Mouse (Mus musculus) c-Kit-positive CD71-positive TER-119-positive erythroid progenitor cells, embryonic 14.5 days (primary cell): ENCODE data around the gene Ccdc124.
A peak's percentile ranks its signal among the peaks of the same experiment; 100 is the strongest.
"Not testable (repeated sequence)": the region's sequence is repeated elsewhere in the genome, so short reads cannot be mapped to it uniquely, and the experiment has no call there.

Experiments
- DNase-seq: peaks from one replicate; pipeline ENCODE4 v3.0.0-alpha.2; 2013; ENCODE audit warnings: low spot score

The Ccdc124 gene

DNA sequence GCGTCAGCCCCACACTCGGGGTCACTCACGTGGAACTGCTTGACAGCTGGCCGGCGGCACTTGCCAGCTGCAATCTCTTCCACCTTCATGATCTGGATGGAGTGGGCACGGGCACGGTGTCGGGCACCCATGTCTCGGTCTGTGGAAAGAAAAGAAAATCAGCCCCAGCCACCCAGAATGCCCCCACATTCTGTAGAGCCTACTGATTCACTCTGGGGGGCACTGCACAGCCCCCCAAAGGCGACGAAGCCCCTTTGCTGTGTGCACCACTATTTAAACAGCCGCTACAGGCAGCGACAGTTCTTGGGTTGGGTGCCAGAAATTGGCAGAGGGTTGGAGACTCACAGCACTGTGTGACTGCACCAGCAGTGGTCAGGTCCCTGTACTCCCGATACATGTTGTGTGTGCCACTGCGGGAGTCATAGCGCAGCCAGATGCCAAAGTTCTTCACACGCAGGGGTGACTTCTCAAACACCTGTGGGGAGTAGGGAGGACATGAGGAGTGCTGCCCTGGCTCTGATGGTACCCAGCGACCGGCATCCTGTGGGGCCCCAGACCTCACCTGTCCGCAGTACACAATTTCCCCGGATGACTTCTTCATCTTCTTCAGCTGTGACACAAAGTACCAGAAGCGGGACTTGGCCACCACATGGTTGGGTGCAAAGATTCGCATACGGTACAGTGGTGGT is 22.0 kb upstream of the Ccdc124 start:
- DNase-seq: not testable (repeated sequence)

DNA sequence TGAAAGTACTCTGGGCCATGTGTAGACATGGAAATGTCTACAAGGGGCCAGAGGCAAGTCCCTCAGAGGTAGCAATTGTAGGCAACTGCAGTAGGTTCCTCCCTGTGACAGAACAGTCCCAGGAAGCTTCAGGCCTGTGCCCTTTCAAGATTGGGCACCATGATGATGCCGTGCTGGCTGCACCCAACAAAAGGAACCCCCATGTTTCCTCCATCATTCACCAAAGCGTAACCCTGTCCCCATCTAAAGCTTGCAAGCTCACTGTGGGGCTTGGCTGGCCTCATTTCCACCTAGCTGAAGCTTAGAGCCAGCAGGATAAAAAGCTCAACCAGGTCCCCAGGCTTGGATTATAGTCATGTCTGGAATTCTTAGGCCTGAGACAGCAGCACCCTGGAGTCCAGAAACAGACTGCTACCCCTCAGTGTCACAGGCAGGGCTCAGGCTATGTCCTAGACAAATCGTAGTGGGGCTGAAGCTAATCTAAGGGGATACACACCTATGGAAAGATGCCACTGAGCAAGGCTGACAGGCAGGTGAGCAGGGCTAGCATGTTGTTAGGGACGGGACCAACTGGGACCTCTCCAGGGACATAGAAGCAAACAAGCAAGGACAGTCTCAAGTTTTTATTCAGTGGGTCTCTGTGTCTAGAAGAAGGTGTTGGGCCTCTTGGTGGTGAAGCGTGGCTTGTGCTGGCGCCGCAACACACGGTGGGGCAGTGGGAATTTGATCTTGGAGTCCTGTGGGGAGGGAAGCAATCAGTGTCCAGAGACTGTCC is 21.2 kb upstream of the Ccdc124 start:
- DNase-seq: no peak

DNA sequence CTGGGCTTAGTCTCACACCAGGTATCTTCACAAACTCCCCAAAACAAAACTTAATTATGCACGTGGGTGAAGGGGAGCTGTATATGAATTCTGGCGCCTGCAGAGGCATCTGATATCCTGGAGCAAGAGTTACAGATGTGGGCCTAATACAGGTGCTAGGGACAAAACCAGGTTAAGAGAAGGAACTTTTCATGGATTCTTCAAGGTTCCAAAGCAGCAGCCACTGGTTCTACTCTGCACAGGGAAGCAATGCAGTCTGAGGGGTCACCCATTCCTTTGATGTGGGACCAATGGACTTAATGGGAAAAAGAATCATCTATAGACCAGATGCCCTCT is 20.6 kb upstream of the Ccdc124 start:
- DNase-seq: no peak

DNA sequence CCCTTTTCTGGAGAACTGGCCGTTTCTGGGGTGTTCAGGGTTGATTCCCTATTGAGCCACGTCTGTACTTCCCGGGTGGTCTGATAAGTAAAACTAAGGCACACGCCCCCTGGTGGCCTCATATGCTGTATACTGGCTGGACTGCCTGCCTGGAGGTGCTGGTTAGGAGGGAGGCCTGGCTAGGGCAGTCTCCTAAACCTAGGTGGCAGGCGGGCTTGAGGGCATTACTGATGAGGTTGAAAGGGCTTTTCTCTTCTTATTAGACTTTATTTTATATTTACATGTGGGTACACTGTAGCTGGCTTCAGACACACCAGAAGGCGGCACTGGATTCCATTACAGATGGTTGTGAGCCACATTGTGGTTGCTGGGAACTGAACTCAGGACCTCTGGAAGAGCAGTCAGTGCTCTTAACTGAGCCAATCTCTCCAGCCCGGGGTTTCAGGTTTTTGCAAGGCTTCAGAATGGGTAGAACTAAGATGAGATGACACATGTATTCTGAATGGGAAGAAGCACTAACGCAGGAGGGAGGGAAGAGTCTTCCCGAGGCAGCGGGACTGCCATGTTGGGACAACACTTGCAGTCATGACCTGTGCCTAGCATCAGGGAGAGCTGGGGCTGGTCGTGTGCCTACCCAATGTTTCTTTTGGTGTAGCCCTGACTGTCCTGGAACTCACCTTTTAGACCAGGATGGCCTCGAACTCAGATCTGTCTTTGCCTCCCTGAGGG is 20.1 kb upstream of the Ccdc124 start:
- DNase-seq: peak; percentile 86

DNA sequence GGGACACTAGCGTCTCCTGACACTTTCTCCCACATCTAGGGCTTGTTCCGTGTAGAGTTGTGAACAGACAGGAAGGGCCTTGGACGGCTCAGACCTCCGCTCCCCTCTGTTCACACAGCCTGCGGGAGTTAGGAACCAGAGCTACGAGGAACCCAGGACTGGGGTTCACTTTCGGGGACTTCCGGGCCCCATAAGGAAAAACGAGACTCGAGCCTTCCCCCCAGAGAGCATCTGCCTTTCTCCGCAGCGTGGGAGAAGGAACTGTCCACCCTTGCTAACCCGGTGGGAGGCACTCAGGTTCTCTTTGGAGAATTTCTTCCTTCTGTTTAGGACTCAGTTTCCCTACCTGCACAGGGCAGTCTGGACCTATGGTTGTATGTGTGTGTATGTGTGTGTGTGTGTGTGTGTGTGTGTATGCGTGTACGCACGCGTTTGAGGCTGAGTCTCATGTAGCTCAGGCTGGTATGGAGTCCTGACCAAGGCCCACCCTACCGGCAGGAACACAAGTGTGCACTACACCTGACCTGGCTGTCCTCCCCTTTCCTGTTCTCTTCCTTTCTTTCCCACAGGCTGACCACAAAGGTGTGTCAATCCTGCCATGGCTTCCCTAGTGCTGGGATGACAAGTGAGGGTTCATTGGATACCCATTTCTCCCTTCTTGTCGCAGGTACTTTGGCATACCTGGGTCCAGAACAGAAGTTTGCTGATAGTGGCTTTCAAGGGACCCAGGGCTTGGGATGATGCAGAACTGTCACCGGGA is 19.3 kb upstream of the Ccdc124 start:
- no peak for DNase-seq

DNA sequence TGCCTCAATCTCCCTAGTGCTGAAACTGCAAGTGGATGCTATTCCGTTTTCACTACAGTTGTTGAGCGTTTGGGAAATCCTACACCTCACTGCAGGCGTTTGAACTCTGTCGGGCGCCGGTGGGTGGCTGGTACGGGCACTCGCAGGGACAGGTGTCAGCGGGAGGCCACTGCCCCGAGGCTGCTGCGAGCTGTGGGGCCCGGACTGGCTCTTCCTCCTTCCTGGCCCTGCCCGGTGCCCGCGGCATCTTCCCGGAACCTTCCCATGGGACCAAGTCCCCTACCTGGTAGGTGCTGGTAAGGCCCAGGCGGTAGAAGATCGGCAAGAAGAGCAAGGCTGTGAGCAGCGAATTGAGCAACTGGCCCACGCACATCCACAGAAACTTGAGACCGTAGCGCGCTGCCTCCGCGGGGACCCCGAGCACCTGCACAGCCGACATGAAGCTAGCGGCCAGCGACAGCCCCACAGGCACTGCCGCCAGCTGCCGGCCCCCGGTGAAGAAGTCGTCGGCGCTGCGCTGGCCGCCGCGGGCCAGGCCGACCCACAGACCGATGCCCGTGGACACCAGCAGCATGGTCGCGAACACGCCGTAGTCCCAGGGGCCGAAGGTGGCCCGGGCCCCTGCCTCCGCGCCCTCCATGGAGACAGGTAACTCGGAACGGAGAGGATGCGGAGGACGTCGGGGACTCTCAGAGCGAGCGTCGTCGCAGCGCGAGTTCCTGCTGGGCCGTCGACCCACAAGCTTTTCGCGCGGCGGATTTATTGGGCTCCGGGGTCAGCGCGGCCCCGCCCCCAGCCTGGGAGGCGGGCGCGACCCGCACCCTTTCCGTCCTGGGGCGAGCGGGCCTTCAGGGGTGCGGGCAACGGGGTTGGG is 18.5 kb upstream of the Ccdc124 start, which contains the start of gene Slc5a5:
Gene Slc5a5, minus strand, starts transcription at position 736 of the 874 bp plus-strand sequence.
- DNase-seq: no peak

DNA sequence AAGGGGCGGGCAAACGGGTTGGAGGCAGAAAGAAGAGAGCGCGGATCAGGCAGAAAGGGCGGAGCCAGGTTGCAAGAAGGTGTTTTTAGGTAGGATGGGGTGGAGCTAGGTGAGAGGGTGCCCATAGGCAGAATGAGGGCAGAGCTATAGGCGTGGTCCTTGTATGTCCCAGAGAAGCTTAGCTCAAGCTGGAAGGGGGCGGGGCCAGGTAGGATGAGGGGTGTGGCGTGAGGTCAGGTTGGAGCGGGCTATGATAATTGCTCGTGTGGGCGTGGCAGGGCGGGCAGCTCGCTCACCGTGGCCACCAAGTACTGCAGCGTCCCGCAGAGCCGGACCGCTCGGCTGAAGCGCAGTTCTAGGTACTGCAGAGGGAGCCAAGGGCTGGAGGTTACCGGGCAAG is 17.6 kb upstream of the Ccdc124 start:
- DNase-seq: no peak

DNA sequence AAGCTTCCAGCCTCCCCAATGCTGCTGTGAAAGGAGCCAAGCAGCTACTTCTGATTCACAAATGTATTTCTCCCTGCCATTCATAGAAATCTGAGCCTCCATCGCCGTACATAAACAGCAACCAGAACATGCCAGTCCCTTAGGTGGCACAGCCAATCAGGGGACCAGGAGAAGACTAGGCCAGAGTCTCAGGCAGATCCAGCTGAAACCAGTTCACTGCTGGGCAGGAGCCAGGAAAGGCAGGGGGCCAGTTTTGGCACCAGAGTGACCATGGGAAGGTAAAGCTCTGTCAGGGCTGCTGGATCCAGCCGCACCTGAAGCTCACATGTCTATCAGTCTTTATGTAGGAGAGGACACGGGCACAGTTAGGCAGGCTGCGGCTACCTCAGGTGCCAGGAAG is 16.9 kb upstream of the Ccdc124 start:
- DNase-seq: no peak

DNA sequence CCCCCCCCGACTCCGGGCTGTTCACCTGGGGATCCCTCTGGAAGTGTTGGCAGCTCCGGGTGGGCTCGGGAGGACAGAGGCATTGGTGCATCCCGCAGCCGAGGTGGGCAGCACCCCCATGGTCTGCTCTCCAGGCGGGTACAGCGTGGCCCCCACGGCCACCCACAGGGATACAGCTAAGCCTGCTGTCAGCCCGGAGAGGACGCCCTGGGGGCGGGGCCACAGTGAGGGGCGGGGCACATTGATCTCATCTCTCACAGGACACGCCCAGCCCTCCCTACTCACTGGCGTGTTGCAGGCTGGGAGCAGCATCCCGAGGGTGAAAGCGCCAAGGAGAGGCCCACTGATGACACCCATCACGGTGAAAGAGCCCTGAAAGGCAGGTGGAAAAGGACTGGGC is 13.9 kb upstream of the Ccdc124 start:
- no peak for DNase-seq

DNA sequence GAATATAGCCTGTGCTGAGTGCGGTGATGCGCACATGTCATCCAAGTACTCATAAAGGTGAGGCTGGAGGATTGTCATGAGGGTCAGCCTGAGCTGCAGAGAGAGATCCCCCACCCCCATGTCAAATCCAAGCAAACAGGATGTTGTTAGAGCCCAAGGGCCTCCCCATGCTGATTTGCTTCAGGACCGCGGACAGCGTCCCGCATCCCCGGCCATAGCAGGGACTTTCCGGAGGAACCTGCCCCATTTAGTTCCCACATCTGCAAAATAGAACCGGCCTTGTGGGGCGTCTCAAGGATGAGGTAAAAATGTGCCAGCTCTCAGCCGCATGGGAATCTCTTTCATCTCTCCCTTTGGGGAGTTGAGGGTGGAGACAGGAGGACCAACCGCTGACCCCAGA is 11.9 kb upstream of the Ccdc124 start:
- no peak for DNase-seq

DNA sequence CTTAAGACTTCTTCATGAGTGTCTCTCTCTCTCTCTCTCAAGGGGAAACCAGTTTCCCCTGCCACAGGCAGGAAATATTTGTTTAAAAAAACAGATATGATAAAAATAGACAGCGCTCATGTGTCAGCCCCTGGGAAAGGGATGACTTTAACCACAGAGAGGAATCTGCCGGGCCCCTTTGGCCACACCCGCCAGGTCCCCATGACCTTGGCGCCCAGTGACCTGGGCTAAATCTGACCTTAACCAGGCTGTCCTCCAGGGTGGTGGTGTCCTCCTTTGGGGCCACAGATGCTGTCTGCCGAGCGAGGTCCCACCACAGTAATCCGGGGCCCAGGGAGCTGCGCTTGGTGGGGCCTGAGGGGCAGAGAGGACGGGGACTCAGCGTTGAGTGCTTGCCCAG is 10.9 kb upstream of the Ccdc124 start:
- DNase-seq: no peak

DNA sequence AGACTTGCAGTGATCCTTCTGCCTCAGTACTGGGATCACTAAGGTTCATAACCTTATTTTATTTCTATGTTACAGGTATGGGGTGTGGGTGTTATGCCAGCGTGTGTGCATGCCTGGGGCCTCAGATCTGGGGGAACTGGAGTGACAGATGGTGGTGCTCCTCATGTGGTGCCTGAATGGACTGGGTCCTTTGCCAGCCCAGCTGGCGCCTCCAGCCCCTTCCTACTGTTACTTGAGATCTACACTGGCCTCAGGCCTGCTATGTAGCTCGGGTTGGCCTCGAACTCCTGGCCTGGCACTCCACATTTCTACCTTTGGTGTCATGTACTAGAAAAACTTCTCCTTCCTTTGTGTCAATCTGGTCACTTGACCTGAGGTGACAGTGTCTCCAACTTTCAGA is 10.5 kb upstream of the Ccdc124 start:
- DNase-seq: no peak

DNA sequence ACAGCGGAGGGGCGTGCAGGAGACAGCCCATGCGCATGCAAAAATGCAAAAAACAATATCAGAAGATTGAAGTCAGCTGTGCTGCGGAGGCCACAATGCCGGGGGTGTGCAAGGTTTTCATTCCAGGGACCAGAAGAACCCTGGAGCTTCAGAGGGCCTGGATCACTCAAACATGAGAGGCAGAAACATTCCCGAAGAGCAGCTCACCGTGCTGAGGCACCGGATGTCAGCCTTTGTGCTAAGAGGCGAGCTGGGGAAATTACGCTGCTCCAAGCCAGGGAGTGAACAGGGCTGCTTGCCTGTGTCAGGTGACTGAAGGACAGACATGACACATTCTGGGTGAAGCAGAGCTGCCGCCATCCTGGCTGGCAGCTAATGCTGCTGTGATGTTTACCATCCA is 6.8 kb upstream of the Ccdc124 start:
- DNase-seq: no peak

DNA sequence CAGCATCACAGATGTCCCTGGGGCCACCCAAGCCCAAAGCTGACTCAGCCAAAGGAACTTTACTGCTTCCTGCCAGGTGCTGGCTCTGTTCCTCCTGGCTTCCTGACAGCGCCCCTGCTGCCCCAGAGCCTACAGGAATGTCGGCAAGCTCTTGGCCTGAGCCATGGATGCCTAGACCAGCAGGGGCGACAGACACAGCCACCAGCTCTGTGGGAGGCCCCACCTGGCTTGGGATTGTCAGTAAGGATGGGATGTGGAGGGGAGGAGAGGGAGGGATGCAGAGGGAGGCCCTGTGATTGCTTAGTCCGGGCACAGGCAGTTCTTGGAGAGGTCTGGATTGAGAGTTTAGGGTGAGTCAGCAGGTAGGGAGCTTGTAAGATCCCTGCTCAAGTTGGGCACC is 6.4 kb upstream of the Ccdc124 start:
- no peak for DNase-seq

DNA sequence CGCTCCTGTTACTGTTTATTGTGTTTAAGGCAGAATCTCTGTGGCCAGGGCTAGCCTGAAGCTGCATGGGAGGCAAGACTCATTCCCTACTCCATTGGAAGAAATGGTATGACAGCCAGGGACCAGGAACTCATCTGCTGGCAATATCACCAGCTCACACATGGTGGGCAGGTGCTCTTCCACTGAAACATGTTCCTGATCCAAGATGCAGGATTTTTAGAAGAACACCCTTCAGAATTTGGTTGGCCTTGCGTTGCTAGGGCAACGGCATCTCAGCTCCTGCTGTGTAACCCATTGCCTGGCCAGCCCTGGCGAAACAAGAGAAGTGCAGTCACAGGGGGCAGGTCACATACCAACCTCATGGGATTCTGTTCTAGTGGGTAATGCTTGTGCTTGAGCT is 5.8 kb upstream of the Ccdc124 start:
- no peak for DNase-seq

DNA sequence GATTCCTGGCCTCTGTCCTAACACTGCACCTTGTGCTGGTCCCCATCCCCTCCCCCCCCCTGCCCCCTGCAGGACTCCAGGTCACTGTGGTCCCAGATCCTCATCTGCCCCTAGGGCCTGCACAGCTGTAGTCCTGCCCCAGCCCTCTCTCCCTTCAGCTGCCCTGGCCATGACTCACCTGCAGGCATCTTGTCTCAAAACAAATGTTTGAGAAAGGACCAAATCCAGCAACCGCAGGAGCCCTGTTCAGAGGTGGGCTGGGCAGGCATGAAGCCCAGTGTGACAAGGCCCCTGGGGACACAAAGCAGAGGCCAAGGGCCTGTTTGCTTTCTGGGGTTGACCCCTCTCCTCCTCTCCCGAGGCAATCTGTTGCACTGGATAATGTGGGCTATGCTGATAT is 4.4 kb upstream of the Ccdc124 start:
- DNase-seq: no peak

DNA sequence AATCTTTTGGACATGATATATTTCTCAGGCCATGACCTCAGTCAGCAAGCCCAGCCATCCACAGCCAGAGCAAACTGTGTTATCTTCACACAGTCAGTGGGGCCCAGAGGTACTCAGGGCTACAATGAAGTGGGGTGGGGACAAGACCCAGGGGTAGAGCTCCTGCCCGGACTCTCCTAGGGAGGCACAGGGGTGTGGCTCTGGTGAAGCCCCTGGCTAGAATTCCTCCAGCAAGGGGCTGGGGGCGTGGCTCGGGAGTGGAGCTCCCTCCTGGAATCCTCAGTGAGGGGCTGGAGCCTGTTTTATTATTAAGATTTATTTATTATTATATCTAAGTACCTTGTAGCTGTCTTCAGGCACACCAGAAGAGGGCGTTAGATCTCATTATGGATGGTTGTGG is 2.6 kb upstream of the Ccdc124 start:
- no peak for DNase-seq

DNA sequence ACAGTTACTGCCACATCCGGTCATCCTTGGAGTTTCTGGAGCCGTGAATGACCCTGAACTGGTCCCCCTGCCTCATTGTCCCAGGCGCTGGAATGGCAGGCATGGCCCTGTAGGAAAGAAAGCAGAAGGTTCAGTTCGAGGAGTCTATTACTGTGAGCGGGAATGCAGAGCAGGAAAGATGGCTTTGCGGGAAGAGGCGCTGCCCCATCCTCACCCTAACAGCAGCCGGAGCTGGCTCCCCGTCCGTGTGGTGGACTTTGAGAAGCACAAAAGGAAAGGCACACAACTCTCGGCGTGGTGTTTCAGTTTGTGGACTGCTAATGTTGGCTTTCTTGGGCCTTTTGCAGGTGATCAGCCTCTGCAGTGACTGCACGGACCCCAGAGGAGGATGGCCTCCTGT is 706 bp upstream of the Ccdc124 start:
- no peak for DNase-seq

DNA sequence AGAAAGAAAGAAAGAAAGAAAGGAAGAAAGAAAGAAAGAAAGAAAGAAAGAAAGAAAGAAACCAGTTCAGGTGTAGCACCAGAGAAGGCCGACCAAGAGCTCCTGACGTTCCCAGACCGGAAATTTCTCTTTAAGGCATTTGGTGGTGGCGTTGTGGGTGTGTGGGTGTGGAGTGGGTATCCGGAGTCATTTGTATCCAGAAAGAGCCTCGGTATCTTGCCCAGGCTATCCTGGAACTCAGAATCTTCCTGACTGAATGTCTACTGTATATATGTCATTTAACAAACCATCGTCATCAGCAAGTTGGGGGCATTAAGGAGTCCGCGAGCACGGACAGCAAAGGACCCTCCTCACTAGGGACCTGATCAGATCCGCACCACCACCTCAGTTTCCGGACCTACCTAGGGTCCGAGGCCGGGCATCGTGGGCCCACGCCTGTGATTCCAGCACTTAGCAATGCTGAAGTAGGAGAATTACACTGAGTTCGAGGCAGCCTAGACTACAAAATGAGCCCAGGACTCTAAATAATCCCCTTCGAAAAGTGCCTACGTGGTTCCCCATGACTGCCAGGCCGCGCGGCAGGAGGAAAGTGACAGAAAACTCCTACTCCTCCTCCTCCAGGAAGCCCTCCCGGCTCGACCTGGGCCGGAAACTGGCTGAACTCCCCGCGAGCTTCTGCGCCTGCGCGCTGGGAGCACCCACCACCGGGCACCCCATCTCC is 932 bp downstream of the Ccdc124 start:
- DNase-seq: no peak

DNA sequence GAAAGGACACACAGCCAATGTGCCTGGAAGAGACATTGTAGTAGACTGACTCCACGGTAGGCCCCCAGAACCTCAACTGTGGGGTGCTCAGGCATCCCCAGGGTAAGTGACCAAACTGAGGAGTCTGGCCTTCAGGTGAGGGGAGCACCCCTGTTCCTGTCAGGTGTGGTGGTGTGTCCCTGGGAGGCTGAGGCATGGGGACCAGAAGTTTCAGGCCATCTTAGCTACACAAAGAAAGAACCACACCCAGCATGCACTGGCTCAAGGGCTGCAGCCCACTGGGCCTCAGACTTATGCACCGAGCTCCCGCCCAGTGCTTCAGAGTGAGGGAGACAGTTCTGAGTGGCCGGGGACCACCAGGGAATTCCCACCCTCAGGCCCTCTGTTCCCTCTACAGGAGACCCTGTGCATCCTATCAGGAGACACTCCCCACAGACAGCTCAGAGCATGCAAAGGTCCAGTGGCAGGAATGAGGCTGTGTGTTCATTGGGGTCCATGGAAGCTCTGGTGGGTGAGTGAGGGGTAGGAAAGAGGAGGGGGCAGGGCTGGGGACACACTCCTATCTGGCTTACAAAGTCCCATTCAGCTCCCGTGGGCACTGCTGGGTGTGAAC is 2.4 kb downstream of the Ccdc124 start:
- DNase-seq: no peak
